Mouse (Mus musculus) ES-E14 (cell line): ENCODE measurements at regions not wholly inside any gene's neighbourhood (a gene's known extent, or its start where the extent isn't known, plus 50 kb on each side); places are given as distances from the start of the nearest gene placed in this dataset.

Experiments used
- DNase-seq: peaks from one replicate; pipeline ENCODE4 v3.0.0-alpha.2; 2013; ENCODE audit warnings: low read depth, low spot score
- H3K27ac ChIP-seq: 2 replicates; pipeline ENCODE4 v1.5.1; 2012; ENCODE audit warnings: low read depth, mild to moderate bottlenecking, low read length, moderate library complexity, mixed read lengths; ENCODE audit not compliant: poor library complexity, insufficient read depth, severe bottlenecking
- H3K36me3 ChIP-seq: 2 replicates; pipeline ENCODE4 v1.6.1; 2012; ENCODE audit warnings: mild to moderate bottlenecking, low read length, moderate library complexity, mixed read lengths; ENCODE audit not compliant: control insufficient read depth, poor library complexity, insufficient read depth, severe bottlenecking
- H3K4me1 ChIP-seq, 2 experiments: fragments of 150-350 bp in 1 of 2; sonication (generic) in 1 of 2; 2 replicates each; pipeline ENCODE4 v1.6.1; 2012; ENCODE audit warnings: low read length in 2 of 2, mild to moderate bottlenecking in 1 of 2, mixed read lengths in 1 of 2; ENCODE audit not compliant: control insufficient read depth in 2 of 2, insufficient read depth in 2 of 2, poor library complexity in 1 of 2
- H3K4me3 ChIP-seq, 2 experiments: fragments of 150-350 bp in 1 of 2; sonication (generic) in 1 of 2; 2 replicates each; pipeline ENCODE4 v1.5.1; 2012; ENCODE audit warnings: low read length in 2 of 2, low read depth in 1 of 2, mild to moderate bottlenecking in 1 of 2, mixed read lengths in 1 of 2; ENCODE audit not compliant: insufficient read depth in 1 of 2, poor library complexity in 1 of 2, severe bottlenecking in 1 of 2
- H3K9ac ChIP-seq: 2 replicates; pipeline ENCODE4 v1.6.1; 2012; ENCODE audit warnings: low read depth, mild to moderate bottlenecking, low read length, mixed read lengths; ENCODE audit not compliant: poor library complexity, insufficient read depth, severe bottlenecking
- H3K9me3 ChIP-seq: fragments of 150-350 bp; sonication (generic); 2 replicates; pipeline ENCODE4 v1.6.1; 2012; ENCODE audit warnings: low read depth, mild to moderate bottlenecking, low read length; ENCODE audit not compliant: control insufficient read depth, insufficient read depth
- CHD2 ChIP-seq: IDR thresholded peaks from 2 replicates; pipeline ENCODE4 v1.6.1; 2014; ENCODE audit warnings: mild to moderate bottlenecking, low read depth, low read length, inconsistent platforms
- HCFC1 ChIP-seq: IDR thresholded peaks from 2 replicates; pipeline ENCODE4 v1.6.1; 2012; ENCODE audit warnings: low read length, inconsistent platforms, borderline replicate concordance; ENCODE audit not compliant: insufficient read depth
- MAFK ChIP-seq: IDR thresholded peaks from 2 replicates; pipeline ENCODE4 v1.6.1; 2014; ENCODE audit warnings: mild to moderate bottlenecking, low read depth, low read length, inconsistent platforms; ENCODE audit not compliant: insufficient read depth
- ZC3H11A ChIP-seq: IDR thresholded peaks from 2 replicates; pipeline ENCODE4 v1.6.1; 2012; ENCODE audit warnings: low read depth, mild to moderate bottlenecking, inconsistent platforms, low read length, borderline replicate concordance
- ZNF384 ChIP-seq: IDR thresholded peaks from 2 replicates; pipeline ENCODE4 v1.6.1; 2012; ENCODE audit warnings: low read depth, low read length, inconsistent platforms
- in situ Hi-C, 2 experiments: fragments of 600-800 bp; cut with MboI; formaldehyde crosslinking; loops; one replicate each; pipeline ENCODE4 v1.15.1; 2025; ENCODE audit warnings: low sequenced_read_pairs in 2 of 2, inconsistent platforms in 1 of 2; ENCODE audit not compliant: unreplicated experiment in 2 of 2

- Histone ChIP-seq H3K9ac (no peak overlapping the region), H3K36me3 (no peaks in the 10 kb centered on the region), H3K9me3 (no peaks in the 10 kb centered on the region), H3K4me3 (no peak overlapping the region), H3K27ac (no peak overlapping the region), H3K4me1 (no peaks in the 10 kb centered on the region)
- in situ Hi-C loops = loop anchor here in 1 of 2 experiments (25.0 kb wide), 1 partner anchor 763 kb away; the partner anchor contains the start of gene Il9
- TF ChIP-seq ZC3H11A (no peak), MAFK (no peak), CHD2 (no peak), ZNF384 (no peak), HCFC1 (no peak)
- no peak for DNase-seq
These were observed 354.1 kb upstream of the Trpc7 start for GRCm38 (mm10) chr13:57249851-57250250.

- no peaks in the 10 kb centered on the region for H3K4me1 ChIP-seq
- TF ChIP-seq HCFC1 = no peak
- no peak for TF ChIP-seq MAFK
- no peak overlapping the region for H3K9ac ChIP-seq
- no peak overlapping the region for H3K4me3 ChIP-seq
- H3K27ac ChIP-seq = no peak overlapping the region
- in situ Hi-C loops = no loop called here
- no peak for DNase-seq
- H3K9me3 ChIP-seq = no peaks in the 10 kb centered on the region
- no peaks in the 10 kb centered on the region for H3K36me3 ChIP-seq
These were observed 353.6 kb upstream of the Trpc7 start for GRCm38 (mm10) chr13:57249401-57249800.

- Histone ChIP-seq H3K36me3 (no peaks in the 10 kb centered on the region), H3K27ac (0 out of 2 replicates have a peak overlapping the region, but pooled peaks have one; percentile 10), H3K9me3 (no peaks in the 10 kb centered on the region), H3K4me1 (no peaks in the 10 kb centered on the region), H3K9ac (no peak overlapping the region), H3K4me3 (no peak overlapping the region)
- DNase-seq = no peak
- in situ Hi-C loops = no loop called here
- TF ChIP-seq ZC3H11A = no peak
These were observed 350.6 kb upstream of the Trpc7 start for GRCm38 (mm10) chr13:57246238-57246963.

GRCm38 (mm10) chr13:57236917-57237316 is 341.1 kb upstream of the Trpc7 start:
- Histone ChIP-seq H3K27ac (no peak overlapping the region), H3K4me3 (no peak overlapping the region), H3K9ac (no peak overlapping the region), H3K4me1 (peaks cover 2 to 11% of the 10 kb centered on the region in 2 experiments; a peak in 3 of 4 replicates), H3K9me3 (no peaks in the 10 kb centered on the region), H3K36me3 (no peaks in the 10 kb centered on the region)
- in situ Hi-C loops = no loop called here
- no peak for DNase-seq
- TF ChIP-seq ZNF384 (no peak), CHD2 (no peak), ZC3H11A (no peak), MAFK (no peak), HCFC1 (no peak)

GRCm38 (mm10) chr13:57236211-57236610 is 340.4 kb upstream of the Trpc7 start:
- in situ Hi-C loops = no loop called here
- peaks cover 2 to 11% of the 10 kb centered on the region in 2 experiments; a peak in 3 of 4 replicates for H3K4me1 ChIP-seq
- no peak for TF ChIP-seq ZNF384
- no peak for TF ChIP-seq ZC3H11A
- TF ChIP-seq HCFC1 = no peak
- TF ChIP-seq MAFK = no peak
- no peak for TF ChIP-seq CHD2
- H3K36me3 ChIP-seq = no peaks in the 10 kb centered on the region
- no peak overlapping the region for H3K4me3 ChIP-seq
- no peaks in the 10 kb centered on the region for H3K9me3 ChIP-seq
- H3K9ac ChIP-seq = no peak overlapping the region
- no peak for DNase-seq
- H3K27ac ChIP-seq = no peak overlapping the region
